Mouse (Mus musculus) stomach, postnatal 0 days (tissue): Measurements from ENCODE around the gene Cmbl. TPM values are rescaled to one million over a fixed set of nuclear protein-coding genes. Genes with fewer than 3 reads are reported as not detected.

Source experiments
- ATAC-seq: fragments of 200-750 bp; cut with Nextera tagmentation; 2 replicates; pipeline ENCODE4 v1.8.0; 2017; ENCODE audit not compliant: low FRiP score, low TSS enrichment
- DNase-seq: peaks from one replicate; pipeline ENCODE4 v3.0.0-alpha.2; 2016; ENCODE audit warnings: low spot score
- H3K27ac ChIP-seq: fragments of 300-500 bp; sonication (generic); replicated peaks from 2 replicates; pipeline ENCODE4 v1.5.1; 2014; ENCODE audit warnings: mild to moderate bottlenecking, control low read depth
- H3K27me3 ChIP-seq: fragments of 300-500 bp; sonication (generic); 2 replicates; pipeline ENCODE4 v1.6.1; 2014; ENCODE audit warnings: low read length; ENCODE audit not compliant: control insufficient read depth, insufficient read depth
- H3K36me3 ChIP-seq: fragments of 300-500 bp; sonication (generic); 2 replicates; pipeline ENCODE4 v1.6.1; 2014; ENCODE audit warnings: low read length, mixed read lengths; ENCODE audit not compliant: control insufficient read depth, insufficient read depth
- H3K4me1 ChIP-seq: fragments of 300-500 bp; sonication (generic); replicated peaks from 2 replicates; pipeline ENCODE4 v1.6.1; 2014; ENCODE audit warnings: antibody characterized with exemption; ENCODE audit not compliant: control insufficient read depth, insufficient read depth
- H3K4me2 ChIP-seq: fragments of 300-500 bp; sonication (generic); replicated peaks from 2 replicates; pipeline ENCODE4 v1.6.1; 2014; ENCODE audit warnings: low read depth, mild to moderate bottlenecking, control low read depth, moderate library complexity
- H3K4me3 ChIP-seq: fragments of 300-500 bp; sonication (generic); 2 replicates; pipeline ENCODE4 v1.5.1; 2014; ENCODE audit warnings: low read depth, low read length, control low read depth
- H3K9ac ChIP-seq: fragments of 300-500 bp; sonication (generic); 2 replicates; pipeline ENCODE4 v1.6.1; 2014; ENCODE audit warnings: mild to moderate bottlenecking, low read length, control low read depth, mixed read lengths
- H3K9me3 ChIP-seq: fragments of 300-500 bp; sonication (generic); 2 replicates; pipeline ENCODE4 v1.6.1; 2016; ENCODE audit warnings: low read length; ENCODE audit not compliant: control insufficient read depth
- CTCF ChIP-seq: IDR thresholded peaks from 2 replicates; pipeline ENCODE4 v1.5.1; 2016; ENCODE audit warnings: antibody characterized with exemption, low read depth, mild to moderate bottlenecking, moderate library complexity
- EP300 ChIP-seq: optimal IDR thresholded peaks from 2 replicates; pipeline ENCODE3; 2016; ENCODE audit warnings: antibody characterized with exemption
- WGBS: fragments of 180-500 bp; shearing (Covaris S2); extraction: QIAGEN DNeasy Blood & Tissue Kit; methylation state at CpG from one replicate; pipeline ENCODE4 v1.1.7; 2014; 5-methylcytosine and 5-hydroxymethylcytosine counted together
- polyA plus RNA-seq: library from polyadenylated mRNA; unstranded; fragments of >200 nt; fragmentation: Nextera tagmentation; extraction: Ambion mirVana; gene quantifications from 2 replicates; pipeline ENCODE4 v1.2.1, GENCODE M21; 2015

The Cmbl gene
- polyA plus RNA-seq, 1 experiment from 2014 or later = 37.8 TPM

- ATAC-seq (no peak), DNase-seq (no peak)
- Histone ChIP-seq H3K27me3 (no peaks in the 10 kb centered on the region), H3K4me2 (no peak overlapping the region), H3K9ac (no peak overlapping the region), H3K4me3 (no peak overlapping the region), H3K9me3 (no peaks in the 10 kb centered on the region), H3K4me1 (no peaks in the 10 kb centered on the region; the same call in 1 of the 2 replicates), H3K36me3 (no peaks in the 10 kb centered on the region), H3K27ac (no peak overlapping the region)
- WGBS = 59% methylated on average over 1 of the region's 1 CpGs
- TF ChIP-seq EP300 = no peak
- TF ChIP-seq CTCF = no peak
These were observed 20.1 kb upstream of the Cmbl start for GRCm38 (mm10) chr15:31545058-31545457.

GRCm38 (mm10) chr15:31546291-31546690 is 18.9 kb upstream of the Cmbl start:
- Histone ChIP-seq H3K36me3 (no peaks in the 10 kb centered on the region), H3K27ac (no peak overlapping the region), H3K9me3 (no peaks in the 10 kb centered on the region), H3K4me1 (no peaks in the 10 kb centered on the region), H3K9ac (no peak overlapping the region), H3K4me2 (no peak overlapping the region), H3K27me3 (no peaks in the 10 kb centered on the region), H3K4me3 (no peak overlapping the region)
- no peak for DNase-seq
- WGBS = 70% methylated on average over 6 of the region's 6 CpGs
- TF ChIP-seq EP300 (no peak), CTCF (no peak)
- ATAC-seq = no peak

- H3K9ac ChIP-seq = no peak overlapping the region
- H3K27ac ChIP-seq = no peak overlapping the region
- H3K27me3 ChIP-seq = no peaks in the 10 kb centered on the region
- DNase-seq = no peak
- TF ChIP-seq EP300 = no peak
- no peak for TF ChIP-seq CTCF
- H3K4me3 ChIP-seq = no peak overlapping the region
- H3K36me3 ChIP-seq = no peaks in the 10 kb centered on the region
- no peaks in the 10 kb centered on the region for H3K4me1 ChIP-seq
- ATAC-seq = no peak
- H3K9me3 ChIP-seq = no peaks in the 10 kb centered on the region
- WGBS = 46% methylated on average over 5 of the region's 5 CpGs
- H3K4me2 ChIP-seq = no peak overlapping the region
These were observed 17.8 kb upstream of the Cmbl start for GRCm38 (mm10) chr15:31547421-31547820.

- TF ChIP-seq CTCF = no peak
- no peak for TF ChIP-seq EP300
- Histone ChIP-seq H3K36me3 (no peaks in the 10 kb centered on the region), H3K4me3 (no peak overlapping the region), H3K9ac (no peak overlapping the region), H3K9me3 (no peaks in the 10 kb centered on the region), H3K27ac (no peak overlapping the region), H3K27me3 (no peaks in the 10 kb centered on the region), H3K4me2 (no peak overlapping the region), H3K4me1 (no peaks in the 10 kb centered on the region)
- 46% methylated on average over 4 of the region's 4 CpGs for WGBS
- no peak for DNase-seq
- ATAC-seq = no peak
These were observed 14.8 kb upstream of the Cmbl start for GRCm38 (mm10) chr15:31550381-31550780.

- no peaks in the 10 kb centered on the region for H3K4me1 ChIP-seq
- H3K36me3 ChIP-seq = no peaks in the 10 kb centered on the region
- no peak overlapping the region for H3K9ac ChIP-seq
- H3K9me3 ChIP-seq = no peaks in the 10 kb centered on the region
- TF ChIP-seq EP300 = no peak
- TF ChIP-seq CTCF = no peak
- no peak for DNase-seq
- no peak overlapping the region for H3K27ac ChIP-seq
- ATAC-seq = no peak
- H3K4me3 ChIP-seq = no peak overlapping the region
- WGBS = 89% methylated on average over 2 of the region's 2 CpGs
- H3K4me2 ChIP-seq = no peak overlapping the region
- no peaks in the 10 kb centered on the region for H3K27me3 ChIP-seq
These were observed 10.3 kb upstream of the Cmbl start for GRCm38 (mm10) chr15:31554855-31555254.

- no peaks in the 10 kb centered on the region for H3K36me3 ChIP-seq
- H3K4me3 ChIP-seq = no peak overlapping the region
- H3K9ac ChIP-seq = no peak overlapping the region
- H3K4me1 ChIP-seq = no peaks in the 10 kb centered on the region
- no peak overlapping the region for H3K4me2 ChIP-seq
- ATAC-seq (no peak), DNase-seq (no peak)
- no peaks in the 10 kb centered on the region for H3K27me3 ChIP-seq
- H3K27ac ChIP-seq = no peak overlapping the region
- 76% methylated on average over 6 of the region's 6 CpGs for WGBS
- no peak for TF ChIP-seq CTCF
- TF ChIP-seq EP300 = no peak
- no peaks in the 10 kb centered on the region for H3K9me3 ChIP-seq
These were observed 3.8 kb upstream of the Cmbl start for GRCm38 (mm10) chr15:31561390-31561789.
